Mouse (Mus musculus) gastrocnemius, adult 2 months (tissue): Measurements from ENCODE around the gene Unc13c. TPM values are rescaled to one million over a fixed set of nuclear protein-coding genes. Genes with fewer than 3 reads are reported as not detected.

Experiments used
- DNase-seq: peaks from one replicate; pipeline ENCODE4 v3.0.0; 2022
- H3K27ac ChIP-seq: fragments of 200-600 bp; 2 replicates; pipeline ENCODE4 v1.8.1; 2022; ENCODE audit warnings: mild to moderate bottlenecking
- H3K4me3 ChIP-seq: fragments of 200-600 bp; 2 replicates; pipeline ENCODE4 v1.8.1; 2022; ENCODE audit warnings: mild to moderate bottlenecking, moderate library complexity
- CTCF ChIP-seq: fragments of 200-600 bp; IDR thresholded peaks from 2 replicates; pipeline ENCODE4 v1.8.1; 2022; ENCODE audit warnings: antibody characterized with exemption, mild to moderate bottlenecking, moderate library complexity
- intact Hi-C: fragments of 180-260 bp; cut with DNase I; formaldehyde crosslinking; loops from one replicate; pipeline ENCODE4 v1.15.1; 2025
- total RNA-seq, 2 experiments: library from RNA; stranded (reverse); gene quantifications; 2 replicates each; pipeline ENCODE4 v1.2.3; 2021

Gene Unc13c
- total RNA-seq, 2 experiments from 2014 or later: 0.05 to 0.25 TPM

GRCm38 (mm10) chr9:73806681-73807080 lies 162.1 kb downstream of the Unc13c start:
- intact Hi-C loops: no loop called here
- DNase-seq: no peak
- no peak for TF ChIP-seq CTCF
- H3K4me3 ChIP-seq: no peak overlapping the region
- no peak overlapping the region for H3K27ac ChIP-seq

DNA sequence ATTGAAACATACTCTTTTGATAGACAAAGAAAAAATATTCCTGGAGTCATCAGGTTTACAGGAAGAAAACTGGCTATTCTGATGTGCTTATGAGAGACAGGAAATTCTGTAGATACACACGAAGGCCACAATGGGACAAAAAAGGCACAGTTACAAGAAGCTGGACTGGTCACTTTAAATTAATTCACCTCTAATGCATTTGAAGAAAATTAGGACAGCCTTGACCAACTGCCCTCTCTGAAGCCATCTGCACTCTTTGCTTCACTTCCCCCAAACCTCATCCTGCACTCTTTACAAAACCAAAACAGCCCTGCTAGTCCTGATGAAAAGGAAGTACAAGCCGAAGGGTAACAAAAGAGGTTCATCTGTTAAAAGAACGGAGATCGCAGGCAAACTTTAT lies 194.2 kb downstream of the Unc13c start:
- intact Hi-C loops: no loop called here
- no peak for TF ChIP-seq CTCF

DNA sequence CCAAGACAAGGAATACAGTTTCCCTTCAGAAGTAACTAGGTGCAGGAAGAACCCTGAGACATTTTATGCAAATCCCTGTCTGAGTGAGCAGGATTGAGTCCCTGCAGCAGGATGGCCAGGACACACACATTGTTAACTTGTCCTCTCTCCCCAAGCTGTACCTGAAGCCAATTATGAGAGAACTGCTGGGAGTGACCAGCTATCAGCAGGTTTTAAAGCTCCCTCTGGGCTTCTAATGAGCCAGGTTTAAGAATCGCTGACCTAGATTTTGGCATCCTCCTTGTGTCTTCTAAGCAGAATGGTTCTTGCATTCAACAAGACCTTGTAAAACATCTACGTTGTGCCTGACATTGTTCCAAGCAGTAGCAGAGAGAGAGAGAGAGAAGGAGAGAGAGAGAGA lies 213.6 kb downstream of the Unc13c start:
- no peak for DNase-seq
- intact Hi-C loops: no loop called here

More for the DNA sequence above, 194.2 kb downstream of the Unc13c start:
- Histone ChIP-seq H3K4me3 (no peak overlapping the region), H3K27ac (no peak overlapping the region)
- no peak for DNase-seq

GRCm38 (mm10) chr9:73753480-73753879 lies 215.3 kb downstream of the Unc13c start:
- TF ChIP-seq CTCF: no peak
- intact Hi-C loops: no loop called here
- Histone ChIP-seq H3K27ac (no peak overlapping the region), H3K4me3 (no peak overlapping the region)
- DNase-seq: no peak

More for the DNA sequence above, 213.6 kb downstream of the Unc13c start:
- no peak for TF ChIP-seq CTCF
- Histone ChIP-seq H3K4me3 (no peak overlapping the region), H3K27ac (no peak overlapping the region)

DNA sequence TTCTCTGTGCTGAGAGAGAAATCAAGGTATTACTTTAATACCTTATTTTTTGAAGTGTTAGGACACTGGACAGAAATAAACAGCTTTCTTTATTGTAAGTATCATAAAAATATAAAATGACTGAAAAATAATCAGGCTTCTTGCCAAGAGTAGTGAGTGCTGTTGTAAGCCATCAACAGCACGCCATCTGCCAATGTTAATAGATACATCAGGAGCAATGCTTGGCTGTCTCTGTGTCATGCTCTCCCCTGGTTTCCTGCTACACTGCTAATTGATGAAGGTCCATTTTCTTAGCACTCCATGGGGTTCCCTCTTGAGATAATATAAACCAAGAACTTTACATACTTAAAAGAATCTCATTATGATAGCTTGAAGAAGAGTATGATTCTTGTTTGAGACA lies 217.4 kb downstream of the Unc13c start:
- Histone ChIP-seq H3K4me3 (no peak overlapping the region), H3K27ac (no peak overlapping the region)
- TF ChIP-seq CTCF: no peak
- DNase-seq: no peak
- intact Hi-C loops: no loop called here

- H3K27ac ChIP-seq: no peak overlapping the region
- no peak for TF ChIP-seq CTCF
- no peak for DNase-seq
- no peak overlapping the region for H3K4me3 ChIP-seq
- intact Hi-C loops: no loop called here
Measured at GRCm38 (mm10) chr9:73734446-73734845, 234.3 kb downstream of the Unc13c start.

GRCm38 (mm10) chr9:73725717-73726662 lies 242.8 kb downstream of the Unc13c start:
- intact Hi-C loops: no loop called here
- no peak for TF ChIP-seq CTCF
- Histone ChIP-seq H3K4me3 (no peak overlapping the region), H3K27ac (no peak overlapping the region)
- no peak for DNase-seq

DNA sequence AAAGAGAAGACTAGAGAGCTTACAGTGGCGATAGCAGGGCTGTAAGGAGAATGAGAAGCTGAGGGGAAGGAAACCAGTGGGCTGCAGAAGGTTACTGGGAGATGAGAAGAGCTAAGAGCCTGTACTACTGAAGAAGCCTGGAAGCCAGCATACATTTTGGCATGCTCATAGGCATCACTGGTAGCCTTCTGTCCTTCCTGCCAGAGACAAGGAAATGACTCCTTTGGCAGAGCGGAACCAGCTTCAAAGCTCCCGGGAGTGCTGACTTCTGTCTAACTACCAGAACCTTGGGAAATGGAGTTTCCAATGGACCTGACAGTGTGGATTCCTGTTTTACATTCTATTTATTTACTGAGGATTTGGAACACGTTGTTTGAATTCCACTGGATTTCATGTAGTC lies 244.0 kb downstream of the Unc13c start:
- Histone ChIP-seq H3K4me3 (no peak overlapping the region), H3K27ac (no peak overlapping the region)
- no peak for TF ChIP-seq CTCF
- DNase-seq: no peak
- intact Hi-C loops: no loop called here

GRCm38 (mm10) chr9:73713508-73713907 lies 255.3 kb downstream of the Unc13c start:
- intact Hi-C loops: no loop called here
- TF ChIP-seq CTCF: no peak
- Histone ChIP-seq H3K4me3 (no peak overlapping the region), H3K27ac (no peak overlapping the region)
- no peak for DNase-seq

GRCm38 (mm10) chr9:73697103-73697502 lies 271.7 kb downstream of the Unc13c start:
- intact Hi-C loops: no loop called here
- Histone ChIP-seq H3K27ac (no peak overlapping the region), H3K4me3 (no peak overlapping the region)
- no peak for DNase-seq
- no peak for TF ChIP-seq CTCF

GRCm38 (mm10) chr9:73681580-73681979 lies 287.2 kb downstream of the Unc13c start:
- TF ChIP-seq CTCF: no peak
- intact Hi-C loops: no loop called here
- no peak overlapping the region for H3K27ac ChIP-seq

DNA sequence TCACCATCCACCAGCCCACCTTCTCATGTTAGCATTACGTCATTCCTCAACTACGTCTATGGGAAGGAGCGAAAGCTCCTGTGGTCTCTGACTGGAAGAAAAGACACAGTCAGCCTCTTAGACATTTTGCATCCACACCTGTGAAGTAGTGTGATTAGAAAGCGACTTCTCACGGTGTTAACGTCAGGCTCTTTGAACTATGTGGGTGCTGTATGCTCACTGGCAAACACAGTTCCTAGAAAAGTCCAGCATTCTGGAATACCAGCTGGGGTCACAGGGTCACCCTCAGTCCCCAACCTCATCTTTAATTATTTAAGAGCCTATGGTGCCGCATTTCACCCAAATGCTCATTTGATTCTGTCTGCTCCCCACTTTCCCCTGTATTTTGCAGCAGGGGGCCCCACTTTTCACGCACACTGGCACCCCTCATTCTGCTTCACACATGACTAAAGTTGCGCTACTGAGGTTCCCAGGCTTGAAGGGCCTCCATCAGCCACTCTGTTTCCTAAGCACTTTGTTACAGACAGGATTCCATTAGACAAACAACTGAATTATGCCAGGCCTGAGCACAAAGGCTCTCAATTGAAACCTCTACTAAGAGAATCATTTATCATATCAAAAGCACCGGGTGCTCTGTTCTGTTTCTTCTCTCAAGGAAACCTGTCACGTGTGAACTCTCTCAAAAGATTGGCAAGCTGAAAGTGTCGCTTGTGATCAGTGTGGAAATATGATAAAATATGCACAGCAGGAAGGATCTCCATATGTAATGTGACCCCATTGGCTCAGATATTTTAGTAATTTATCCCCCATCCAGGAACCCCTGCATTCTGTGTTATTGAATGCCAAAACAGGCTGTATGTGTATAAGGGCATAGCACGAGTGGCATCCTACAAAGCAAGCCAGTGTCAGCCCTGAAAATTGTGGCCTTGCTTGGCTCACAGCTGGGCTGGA lies 287.9 kb downstream of the Unc13c start:
- intact Hi-C loops: no loop called here
- no peak overlapping the region for H3K27ac ChIP-seq
- no peak for TF ChIP-seq CTCF
- no peak overlapping the region for H3K4me3 ChIP-seq
- DNase-seq: no peak

More at GRCm38 (mm10) chr9:73681580-73681979, 287.2 kb downstream of the Unc13c start:
- no peak overlapping the region for H3K4me3 ChIP-seq
- no peak for DNase-seq
